Mouse (Mus musculus) myocyte (in vitro differentiated cells): ENCODE measurements around the gene Krtap16-1. TPM values are rescaled to one million over a fixed set of nuclear protein-coding genes. Genes with fewer than 3 reads are reported as not detected.

ENCODE experiments used
- H3K27me3 ChIP-seq: one replicate; pipeline ENCODE4 v1.6.1; 2011; ENCODE audit not compliant: control insufficient read depth, insufficient read depth, insufficient read length
- H3K36me3 ChIP-seq: one replicate; pipeline ENCODE4 v1.6.1; 2011; ENCODE audit not compliant: control insufficient read depth, insufficient read depth
- H3K4me2 ChIP-seq: one replicate; pipeline ENCODE4 v1.6.1; 2011; ENCODE audit warnings: low read depth, control low read depth
- H3K4me3 ChIP-seq: one replicate; pipeline ENCODE4 v1.5.1; 2011; ENCODE audit warnings: mild to moderate bottlenecking, control low read depth, moderate library complexity
- H3K79me2 ChIP-seq: one replicate; pipeline ENCODE4 v1.6.1; 2011; ENCODE audit not compliant: control insufficient read depth, insufficient read depth
- H3ac ChIP-seq: one replicate; pipeline ENCODE4 v1.6.1; 2011; ENCODE audit not compliant: control insufficient read depth, insufficient read length
- CEBPB ChIP-seq: IDR thresholded peaks from 2 replicates; pipeline ENCODE4 v1.6.1; 2011; ENCODE audit warnings: mild to moderate bottlenecking, moderate library complexity; ENCODE audit not compliant: poor library complexity, insufficient read depth, severe bottlenecking
- E2F4 ChIP-seq: IDR thresholded peaks from one replicate; pipeline ENCODE4 v1.6.1; 2011; ENCODE audit warnings: mild to moderate bottlenecking, control low read depth, moderate library complexity; ENCODE audit not compliant: insufficient read depth
- MAX ChIP-seq: IDR thresholded peaks from one replicate; pipeline ENCODE4 v1.6.1; 2011; ENCODE audit warnings: low read depth, mild to moderate bottlenecking, control low read depth
- MYOD1 ChIP-seq, 3 experiments: IDR thresholded peaks; one replicate each; pipeline ENCODE4 v1.6.1; 2011; ENCODE audit warnings: control low read depth in 2 of 3, low read depth in 2 of 3, mild to moderate bottlenecking in 2 of 3, moderate library complexity in 1 of 3; ENCODE audit not compliant: insufficient read length in 2 of 3, control insufficient read depth in 1 of 3
- MYOG ChIP-seq, 3 experiments: IDR thresholded peaks; one replicate each; pipeline ENCODE4 v1.6.1; 2011; ENCODE audit warnings: control low read depth in 2 of 3, low read depth in 2 of 3, mild to moderate bottlenecking in 2 of 3; ENCODE audit not compliant: insufficient read length in 2 of 3, control insufficient read depth in 1 of 3, insufficient read depth in 1 of 3
- POLR2A ChIP-seq: IDR thresholded peaks from one replicate; pipeline ENCODE4 v1.6.1; 2011; ENCODE audit warnings: low read depth, mild to moderate bottlenecking, control low read depth, moderate library complexity; ENCODE audit not compliant: insufficient read length
- POLR2AphosphoS2 ChIP-seq: IDR thresholded peaks from one replicate; pipeline ENCODE4 v1.6.1; 2011; ENCODE audit warnings: low read depth, control low read depth; ENCODE audit not compliant: insufficient read length
- REST ChIP-seq: IDR thresholded peaks from one replicate; pipeline ENCODE4 v1.6.1; 2011; ENCODE audit warnings: mild to moderate bottlenecking, control low read depth, moderate library complexity; ENCODE audit not compliant: insufficient read depth, insufficient read length
- SRF ChIP-seq: IDR thresholded peaks from one replicate; pipeline ENCODE4 v1.6.1; 2011; ENCODE audit warnings: low read depth; ENCODE audit not compliant: control insufficient read depth, insufficient read length
- TCF12 ChIP-seq: IDR thresholded peaks from one replicate; pipeline ENCODE4 v1.6.1; 2011; ENCODE audit warnings: mild to moderate bottlenecking, control low read depth; ENCODE audit not compliant: poor library complexity, insufficient read depth, severe bottlenecking
- TCF3 ChIP-seq: IDR thresholded peaks from one replicate; pipeline ENCODE4 v1.6.1; 2011; ENCODE audit warnings: low read depth, control low read depth; ENCODE audit not compliant: insufficient read length
- USF1 ChIP-seq: IDR thresholded peaks from one replicate; pipeline ENCODE4 v1.6.1; 2011; ENCODE audit warnings: low read depth, mild to moderate bottlenecking, control low read depth, moderate library complexity
- polyA plus RNA-seq: library from polyadenylated mRNA; unstranded; fragments of >200 nt; fragmentation: generic; extraction: Trizol; gene quantifications from one replicate; pipeline ENCODE4 v1.2.1, GENCODE M21; 2012; ENCODE audit warnings: missing spikeins

The Krtap16-1 gene
- polyA plus RNA-seq, 1 experiment: not detected

DNA sequence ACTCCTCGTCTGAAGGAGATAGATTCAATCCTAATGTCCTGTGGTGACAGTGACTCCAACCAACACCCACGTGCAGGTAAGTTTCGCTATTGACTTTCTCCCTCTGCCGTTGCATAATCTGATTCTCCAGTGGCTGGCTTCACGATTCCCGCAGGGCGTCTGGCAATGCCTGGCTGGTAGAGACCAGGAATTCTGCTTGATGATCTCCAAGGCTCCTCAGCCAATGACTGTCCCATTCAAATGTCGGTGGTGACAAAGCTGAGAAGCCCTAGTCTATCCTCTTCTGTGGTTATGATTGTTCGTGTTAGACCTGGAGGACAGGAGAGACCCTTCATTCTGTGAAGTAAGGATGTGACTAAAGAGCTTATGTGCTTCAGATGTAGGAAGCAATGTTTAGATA, 3.7 kb downstream of the Krtap16-1 start:
- H3K79me2 ChIP-seq: no peaks in the 10 kb centered on the region
- H3K4me3 ChIP-seq: no peak overlapping the region
- TF ChIP-seq TCF12: no peak
- TF ChIP-seq E2F4: no peak
- no peak for TF ChIP-seq SRF
- no peak for TF ChIP-seq MAX
- no peak for TF ChIP-seq REST
- TF ChIP-seq POLR2AphosphoS2: no peak
- no peak for TF ChIP-seq MYOG (IDR thresholded peaks at IDR 0.05; ENCODE audit: control insufficient read depth in 1 of 3, insufficient read depth in 1 of 3, insufficient read length in 2 of 3, low read depth in 2 of 3)
- TF ChIP-seq POLR2A: no peak
- TF ChIP-seq CEBPB: no peak
- no peak for TF ChIP-seq USF1
- TF ChIP-seq MYOD1 (IDR thresholded peaks at IDR 0.05; ENCODE audit: control insufficient read depth in 1 of 3, insufficient read length in 2 of 3, low read depth in 2 of 3): no peak
- no peak for TF ChIP-seq TCF3
- H3K4me2 ChIP-seq: no peak overlapping the region
- no peaks in the 10 kb centered on the region for H3K36me3 ChIP-seq
- no peak overlapping the region for H3ac ChIP-seq
- peaks cover 17% of the 10 kb centered on the region for H3K27me3 ChIP-seq

GRCm38 (mm10) chr11:99978953-99979352, 7.4 kb downstream of the Krtap16-1 start, which contains the start of gene Krtap29-1:
Krtap29-1 (minus strand) TSS chr11:99979053.
- H3K79me2 ChIP-seq: no peaks in the 10 kb centered on the region
- H3K27me3 ChIP-seq: peaks cover 12% of the 10 kb centered on the region
- no peak within 1 kb of the TSS for H3K4me3 ChIP-seq
- H3K36me3 ChIP-seq: no peaks in the 10 kb centered on the region
- no peak within 1 kb of the TSS for H3K4me2 ChIP-seq
- TF ChIP-seq SRF: no peak
- no peak for TF ChIP-seq CEBPB
- TF ChIP-seq POLR2A: no peak
- TF ChIP-seq USF1: no peak
- TF ChIP-seq MYOG (IDR thresholded peaks at IDR 0.05; ENCODE audit: control insufficient read depth in 1 of 3, insufficient read depth in 1 of 3, insufficient read length in 2 of 3, low read depth in 2 of 3): no peak
- TF ChIP-seq POLR2AphosphoS2: no peak
- no peak for TF ChIP-seq REST
- no peak for TF ChIP-seq E2F4
- TF ChIP-seq MAX: no peak
- no peak for TF ChIP-seq TCF12
- TF ChIP-seq TCF3: no peak
- no peak within 1 kb of the TSS for H3ac ChIP-seq

GRCm38 (mm10) chr11:99965961-99966360, 20.4 kb downstream of the Krtap16-1 start:
- TF ChIP-seq SRF (no peak), CEBPB (no peak)
- H3K36me3 ChIP-seq: no peaks in the 10 kb centered on the region

GRCm38 (mm10) chr11:99964213-99964612, 22.2 kb downstream of the Krtap16-1 start:
- H3K27me3 ChIP-seq: no peaks in the 10 kb centered on the region
- H3ac ChIP-seq: no peak overlapping the region
- TF ChIP-seq REST: no peak
- TF ChIP-seq TCF3: no peak
- TF ChIP-seq MYOD1 (IDR thresholded peaks at IDR 0.05; ENCODE audit: control insufficient read depth in 1 of 3, insufficient read length in 2 of 3, low read depth in 2 of 3): no peak
- TF ChIP-seq POLR2AphosphoS2: no peak
- no peaks in the 10 kb centered on the region for H3K36me3 ChIP-seq
- H3K4me3 ChIP-seq: no peak overlapping the region
- no peak overlapping the region for H3K4me2 ChIP-seq
- no peaks in the 10 kb centered on the region for H3K79me2 ChIP-seq

More at GRCm38 (mm10) chr11:99965961-99966360, 20.4 kb downstream of the Krtap16-1 start:
- Histone ChIP-seq H3K4me2 (no peak overlapping the region), H3K27me3 (no peaks in the 10 kb centered on the region), H3K79me2 (no peaks in the 10 kb centered on the region), H3ac (no peak overlapping the region), H3K4me3 (no peak overlapping the region)

DNA sequence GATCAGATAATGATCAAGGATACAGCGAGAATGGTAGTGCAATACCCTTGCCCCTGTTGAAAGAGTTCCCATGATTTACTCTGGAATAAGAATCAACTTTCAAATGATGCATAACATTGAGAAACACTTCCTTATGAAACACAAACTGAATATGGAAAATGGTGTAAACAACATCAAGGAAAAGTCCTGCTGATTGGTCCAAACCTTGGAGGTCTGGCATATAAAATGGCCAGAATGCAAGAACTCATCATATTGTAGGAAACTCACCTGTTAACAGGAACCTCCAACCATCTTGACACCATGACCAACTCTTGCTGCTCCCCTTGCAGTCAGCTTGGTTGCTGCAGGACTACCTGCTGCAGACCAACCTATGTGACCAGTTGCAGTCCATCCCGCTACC, 38.2 kb downstream of the Krtap16-1 start, which contains the start of gene Krtap9-5:
Gene Krtap9-5 (plus strand): TSS at position 301 of the 400 bp plus-strand sequence.
- Histone ChIP-seq H3K4me2 (no peak within 1 kb of the TSS), H3K36me3 (no peaks in the 10 kb centered on the region), H3ac (no peak within 1 kb of the TSS), H3K79me2 (no peaks in the 10 kb centered on the region), H3K4me3 (no peak within 1 kb of the TSS), H3K27me3 (no peaks in the 10 kb centered on the region)
- TF ChIP-seq POLR2AphosphoS2: no peak
- TF ChIP-seq TCF3: no peak
- TF ChIP-seq TCF12: no peak
- no peak for TF ChIP-seq E2F4
- TF ChIP-seq MYOD1 (IDR thresholded peaks at IDR 0.05; ENCODE audit: control insufficient read depth in 1 of 3, insufficient read length in 2 of 3, low read depth in 2 of 3): no peak
- TF ChIP-seq MYOG (IDR thresholded peaks at IDR 0.05; ENCODE audit: control insufficient read depth in 1 of 3, insufficient read depth in 1 of 3, insufficient read length in 2 of 3, low read depth in 2 of 3): no peak
- TF ChIP-seq USF1: no peak
- no peak for TF ChIP-seq REST
- no peak for TF ChIP-seq POLR2A
- no peak for TF ChIP-seq SRF
- TF ChIP-seq MAX: no peak
- TF ChIP-seq CEBPB: no peak
